Mouse (Mus musculus): ENCODE data around the gene Dgkb.

The Dgkb gene

GRCm38 (mm10) chr12:38356386-38356785, 538.9 kb downstream of the Dgkb start:
- DNase-seq (ENCODE audit: inconsistent age in 2 of 2, low spot score in 1 of 2) = no peak

GRCm38 (mm10) chr12:38361491-38361890, 544.0 kb downstream of the Dgkb start:
- DNase-seq (ENCODE audit: inconsistent age in 2 of 2, low spot score in 1 of 2) = no peak

- DNase-seq (ENCODE audit: inconsistent age in 2 of 2, low spot score in 1 of 2) = no peak
These were observed 554.1 kb downstream of the Dgkb start for GRCm38 (mm10) chr12:38371597-38371996.

- peak in 1 of 2 experiments; percentile 5 for DNase-seq (ENCODE audit: inconsistent age in 2 of 2, low spot score in 1 of 2)
These were observed 556.6 kb downstream of the Dgkb start for GRCm38 (mm10) chr12:38374159-38374558.

GRCm38 (mm10) chr12:38385942-38386341, 568.4 kb downstream of the Dgkb start:
- DNase-seq (ENCODE audit: inconsistent age in 2 of 2, low spot score in 1 of 2) = no peak

GRCm38 (mm10) chr12:38386991-38387390, 569.5 kb downstream of the Dgkb start:
- DNase-seq (ENCODE audit: inconsistent age in 2 of 2, low spot score in 1 of 2) = no peak

- DNase-seq (ENCODE audit: inconsistent age in 2 of 2, low spot score in 1 of 2) = no peak
These were observed 570.1 kb downstream of the Dgkb start for GRCm38 (mm10) chr12:38387654-38388053.

- no peak for DNase-seq (ENCODE audit: inconsistent age in 2 of 2, low spot score in 1 of 2)
These were observed 570.7 kb downstream of the Dgkb start for GRCm38 (mm10) chr12:38388243-38388642.

GRCm38 (mm10) chr12:38397754-38398312, 580.3 kb downstream of the Dgkb start:
- DNase-seq (ENCODE audit: inconsistent age in 2 of 2, low spot score in 1 of 2) = no peak

- DNase-seq (ENCODE audit: inconsistent age in 2 of 2, low spot score in 1 of 2) = no peak
These were observed 582.6 kb downstream of the Dgkb start for GRCm38 (mm10) chr12:38400089-38400488.

- no peak for DNase-seq (ENCODE audit: inconsistent age in 2 of 2, low spot score in 1 of 2)
These were observed 618.0 kb downstream of the Dgkb start for GRCm38 (mm10) chr12:38435364-38436130.

- no peak for DNase-seq (ENCODE audit: inconsistent age in 2 of 2, low spot score in 1 of 2)
These were observed 618.6 kb downstream of the Dgkb start for GRCm38 (mm10) chr12:38436131-38436436.

- DNase-seq (ENCODE audit: inconsistent age in 2 of 2, low spot score in 1 of 2) = no peak
These were observed 633.0 kb downstream of the Dgkb start for GRCm38 (mm10) chr12:38450323-38451087.

- no peak for DNase-seq (ENCODE audit: inconsistent age in 2 of 2, low spot score in 1 of 2)
These were observed 634.2 kb downstream of the Dgkb start for GRCm38 (mm10) chr12:38451677-38452076.

GRCm38 (mm10) chr12:38468191-38468590, 650.7 kb downstream of the Dgkb start:
- DNase-seq (ENCODE audit: inconsistent age in 2 of 2, low spot score in 1 of 2) = no peak

- DNase-seq (ENCODE audit: inconsistent age in 2 of 2, low spot score in 1 of 2) = no peak
These were observed 651.1 kb downstream of the Dgkb start for GRCm38 (mm10) chr12:38468605-38469004.

GRCm38 (mm10) chr12:38497229-38497628, 679.7 kb downstream of the Dgkb start:
- DNase-seq (ENCODE audit: inconsistent age in 2 of 2, low spot score in 1 of 2) = no peak

- DNase-seq (ENCODE audit: inconsistent age in 2 of 2, low spot score in 1 of 2) = peak in 1 of 2 experiments; percentile 59
These were observed 683.4 kb downstream of the Dgkb start for GRCm38 (mm10) chr12:38500931-38501330.

GRCm38 (mm10) chr12:38508195-38508594, 690.7 kb downstream of the Dgkb start:
- peak in 1 of 2 experiments; percentile 11 for DNase-seq (ENCODE audit: inconsistent age in 2 of 2, low spot score in 1 of 2)

GRCm38 (mm10) chr12:38545431-38545830, 727.9 kb downstream of the Dgkb start:
- no peak for DNase-seq (ENCODE audit: inconsistent age in 2 of 2, low spot score in 1 of 2)

GRCm38 (mm10) chr12:38577141-38577540, 759.6 kb downstream of the Dgkb start:
- DNase-seq (ENCODE audit: inconsistent age in 2 of 2, low spot score in 1 of 2) = no peak

GRCm38 (mm10) chr12:38579191-38579817, 761.8 kb downstream of the Dgkb start:
- DNase-seq (ENCODE audit: inconsistent age in 2 of 2, low spot score in 1 of 2) = no peak

All from adrenal gland, adult (tissue).